Mouse (Mus musculus) gastrocnemius, postnatal 10 days (tissue): ENCODE results near the gene Tas2r102. TPM values are rescaled to one million over a fixed set of nuclear protein-coding genes. Genes with fewer than 3 reads are reported as not detected.

ENCODE experiments used
- DNase-seq: peaks from one replicate; pipeline ENCODE4 v3.0.0; 2021; ENCODE audit warnings: mixed read lengths
- long read RNA-seq, 2 experiments: library from polyadenylated mRNA; stranded (forward); transcript quantifications; one replicate each; pipeline ENCODE4 v2.0.0; 2021
- total RNA-seq, 2 experiments: library from RNA; stranded (reverse); gene quantifications; 2 replicates each; pipeline ENCODE4 v1.2.3; 2021

The Tas2r102 gene
- not detected for total RNA-seq
- long read RNA-seq, experiment 1, result 0 reads
- long read RNA-seq, experiment 2, result 0 reads

DNA sequence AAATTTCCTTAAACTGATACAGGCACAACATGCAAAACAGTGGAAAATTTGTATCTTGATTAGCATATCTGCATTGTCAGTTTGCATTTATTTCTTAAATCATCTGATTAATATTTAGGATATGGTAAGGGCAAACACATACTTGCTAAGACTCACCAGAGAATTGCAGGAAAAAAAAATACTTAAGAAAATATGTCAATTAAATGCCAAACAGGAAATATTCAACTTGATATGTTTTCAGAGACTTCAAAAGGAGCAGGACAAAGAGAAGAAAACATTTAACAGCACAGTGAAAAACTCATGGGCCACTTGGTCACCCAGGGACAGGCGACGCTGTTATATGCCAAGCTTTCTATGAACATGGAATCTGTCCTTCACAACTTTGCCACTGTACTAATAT is at the start of gene Tas2r102:
Gene Tas2r102, plus strand, starts transcription at position 301 of the 400 bp plus-strand sequence.
- DNase-seq, result no peak

DNA sequence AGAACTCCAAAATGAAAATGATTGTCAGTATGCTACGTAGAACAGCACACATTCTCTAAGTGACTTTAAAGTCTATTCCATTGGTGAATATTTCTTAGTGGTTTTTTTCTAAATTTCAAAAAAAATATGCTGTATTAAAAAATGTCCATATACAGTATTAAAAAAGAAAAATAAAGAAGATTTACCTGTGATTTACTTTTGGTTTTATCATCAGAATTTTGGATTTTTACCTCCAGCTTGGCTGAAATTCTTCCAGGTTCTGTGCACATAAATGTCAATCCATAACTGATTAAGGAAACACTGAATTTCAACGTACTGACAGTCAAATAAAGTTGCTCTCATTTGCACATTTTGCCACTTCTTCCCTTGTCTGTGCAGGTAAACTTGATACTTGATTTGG is 24.0 kb upstream of the Tas2r102 start, which contains the start of gene Tas2r115:
Gene Tas2r115, minus strand, starts transcription at position 101 of the 400 bp plus-strand sequence.
- DNase-seq, result no peak

DNA sequence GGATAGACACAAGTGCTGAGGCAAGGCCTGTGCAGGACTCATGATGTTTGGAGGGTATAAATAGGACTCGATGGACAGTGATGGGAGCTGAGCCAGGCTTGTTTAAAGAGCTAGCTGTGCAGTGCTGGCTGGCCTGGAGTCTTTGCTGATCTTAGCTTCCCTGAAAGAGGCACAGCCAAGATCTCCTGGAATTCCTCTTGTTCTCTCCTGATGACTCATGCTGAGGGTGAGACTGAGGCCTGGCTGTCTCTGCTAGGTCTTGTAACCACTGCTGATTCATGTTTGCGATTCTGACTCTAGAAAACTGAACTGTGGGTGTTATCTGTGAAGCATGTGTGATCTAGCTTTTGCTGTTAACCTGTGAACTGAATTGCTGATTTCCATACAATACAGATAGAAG is 11.7 kb upstream of the Tas2r102 start:
- no peak for DNase-seq

DNA sequence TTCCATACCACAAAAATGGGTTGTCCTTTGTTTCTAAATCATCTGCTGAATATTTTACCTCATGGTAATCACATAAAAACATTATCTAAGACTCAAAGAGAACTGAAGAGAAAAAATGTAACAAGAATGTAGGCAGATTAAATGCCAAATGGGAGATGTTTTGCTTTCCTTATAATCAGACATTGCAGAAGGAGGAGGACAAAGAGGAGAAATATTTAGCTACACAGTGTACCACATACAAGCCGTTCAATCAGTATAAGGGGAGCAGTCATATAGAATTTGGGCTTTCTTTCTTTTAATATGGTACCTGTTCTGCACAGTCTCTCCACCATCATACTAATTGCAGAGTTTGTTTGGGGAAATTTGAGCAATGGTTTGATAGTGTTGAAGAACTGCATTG is 7.5 kb upstream of the Tas2r102 start, which contains the start of gene Tas2r124:
Gene Tas2r124, plus strand, starts transcription at position 301 of the 400 bp plus-strand sequence.
- no peak for DNase-seq

DNA sequence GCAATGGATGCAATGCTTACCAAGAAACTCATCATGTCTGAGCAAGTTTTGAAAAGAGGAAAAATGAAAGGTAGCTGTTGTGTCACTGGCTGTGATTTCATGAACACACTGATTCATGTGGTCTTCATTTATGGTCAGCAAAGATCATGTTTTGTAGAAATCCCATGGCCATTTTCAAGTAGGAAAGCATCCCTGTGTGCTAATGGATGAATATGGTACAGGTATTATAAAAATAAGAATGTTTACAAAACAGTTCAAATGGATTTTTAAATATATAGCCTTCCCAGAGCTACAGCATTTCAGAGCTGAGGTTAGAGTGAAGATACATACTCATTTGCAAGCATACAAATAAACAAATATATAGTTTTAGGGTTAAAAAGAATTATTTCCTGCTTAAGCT is 16.1 kb downstream of the Tas2r102 start, which contains the start of gene Tas2r136:
Gene Tas2r136, minus strand, starts transcription at position 101 of the 400 bp plus-strand sequence.
- no peak for DNase-seq

DNA sequence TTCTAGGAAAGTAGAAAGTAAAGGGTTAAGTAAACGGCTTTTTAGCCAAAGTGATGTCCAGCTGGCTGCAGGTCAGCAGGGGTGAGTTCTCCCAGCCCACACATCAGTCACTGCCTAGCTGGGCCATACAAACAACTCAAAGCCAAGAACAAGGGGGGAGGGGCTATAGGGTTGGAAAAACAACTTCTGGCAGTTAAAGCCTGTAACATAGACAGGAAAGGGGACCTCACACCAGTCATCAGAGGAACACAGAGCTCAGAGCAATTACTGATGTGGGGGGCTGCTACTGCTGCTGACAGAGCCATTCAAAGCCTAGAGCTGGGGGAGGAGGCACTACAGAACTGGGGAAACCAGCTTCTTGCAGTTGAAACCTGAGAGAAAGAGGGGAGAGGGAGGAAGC is 33.5 kb downstream of the Tas2r102 start:
- DNase-seq, result no peak

DNA sequence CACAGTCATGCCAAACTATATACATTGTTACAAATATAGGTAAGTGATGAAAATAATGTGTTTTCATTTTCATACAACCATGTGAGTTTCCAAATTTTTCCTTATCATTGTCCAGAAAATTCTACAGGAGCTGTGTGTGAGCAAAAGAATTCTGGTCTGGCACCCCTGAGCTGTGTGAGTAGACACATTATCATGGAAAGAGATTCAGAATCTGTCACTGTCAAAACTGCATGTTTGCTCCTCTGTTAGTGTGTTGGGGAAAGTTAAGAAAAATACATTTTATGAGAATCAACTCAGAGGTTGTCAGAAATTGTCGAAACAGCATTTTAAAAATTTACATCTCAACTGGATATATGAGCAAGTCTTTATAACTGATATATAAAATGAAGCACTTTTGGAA is 40.6 kb downstream of the Tas2r102 start, which contains the start of gene Tas2r117:
Gene Tas2r117, plus strand, starts transcription at position 301 of the 400 bp plus-strand sequence.
- no peak for DNase-seq

Other genes starting within 250 kb of the Tas2r102 start
- gene Prh1, start 192.3 kb upstream of the Tas2r102 start, total RNA-seq, result not detected
- gene Prp2, start 166.2 kb upstream of the Tas2r102 start, total RNA-seq, result not detected
- not detected for gene A630073D07Rik, start 110.6 kb upstream of the Tas2r102 start, total RNA-seq
- gene Tas2r120, start 105.2 kb upstream of the Tas2r102 start, total RNA-seq, result not detected
- gene Tas2r121, start 61.1 kb upstream of the Tas2r102 start, total RNA-seq, result not detected
- gene Tas2r122, start 50.2 kb upstream of the Tas2r102 start, total RNA-seq, result not detected
- gene Tas2r115, start 24.1 kb upstream of the Tas2r102 start, total RNA-seq, result not detected
- gene Tas2r124, start 7.4 kb upstream of the Tas2r102 start, total RNA-seq, result not detected
- not detected for gene Tas2r136, start 16.0 kb downstream of the Tas2r102 start, total RNA-seq
- gene Tas2r117, start 40.7 kb downstream of the Tas2r102 start, total RNA-seq, result not detected
- gene Tas2r123, start 85.0 kb downstream of the Tas2r102 start, total RNA-seq, result not detected
- not detected for gene Tas2r116, start 93.3 kb downstream of the Tas2r102 start, total RNA-seq
- gene Tas2r110, start 105.9 kb downstream of the Tas2r102 start, total RNA-seq, result not detected
- gene Tas2r113, start 130.9 kb downstream of the Tas2r102 start, total RNA-seq, result not detected
- gene Tas2r125, start 147.5 kb downstream of the Tas2r102 start, total RNA-seq, result not detected
- not detected for gene Tas2r129, start 189.0 kb downstream of the Tas2r102 start, total RNA-seq
- gene Tas2r131, start 195.8 kb downstream of the Tas2r102 start, total RNA-seq, result not detected
- not detected for gene Tas2r109, start 218.8 kb downstream of the Tas2r102 start, total RNA-seq